Mouse (Mus musculus) spleen, adult 2 months (tissue): ENCODE results near the gene Trpv6.

ENCODE experiments used
- CTCF ChIP-seq: fragments of 200-500 bp; IDR thresholded peaks from 2 replicates; pipeline ENCODE4 v1.5.1; 2011; ENCODE audit warnings: mild to moderate bottlenecking, inconsistent platforms; ENCODE audit not compliant: insufficient read depth, insufficient read length, insufficient replicate concordance; ENCODE audit errors: extremely low read depth
- POLR2A ChIP-seq: fragments of 200-500 bp; IDR thresholded peaks from 2 replicates; pipeline ENCODE4 v1.6.1; 2011; ENCODE audit warnings: low read depth, low read length, inconsistent platforms

GRCm38 (mm10) chr6:41658487-41658886 is 22.3 kb upstream of the Trpv6 start:
- no peak for TF ChIP-seq CTCF
- no peak for TF ChIP-seq POLR2A
